Mouse (Mus musculus): Measurements from ENCODE around the gene Gclc.

The Gclc gene

GRCm38 (mm10) chr9:77753853-77754727 lies at the start of gene Gclc:
Gene Gclc, plus strand, starts transcription at chr9:77754535.
- Histone ChIP-seq H3K36me3 (ENCODE audit: control insufficient read depth, insufficient read depth, low read length, poor library complexity, severe bottlenecking) (no peaks in the 10 kb centered on the region), H3K27me3 (ENCODE audit: control insufficient read depth, insufficient read depth, low read length, poor library complexity, severe bottlenecking) (no peaks in the 10 kb centered on the region)
- peak; percentile 94 for DNase-seq (ENCODE audit: low read depth, low spot score)

DNA sequence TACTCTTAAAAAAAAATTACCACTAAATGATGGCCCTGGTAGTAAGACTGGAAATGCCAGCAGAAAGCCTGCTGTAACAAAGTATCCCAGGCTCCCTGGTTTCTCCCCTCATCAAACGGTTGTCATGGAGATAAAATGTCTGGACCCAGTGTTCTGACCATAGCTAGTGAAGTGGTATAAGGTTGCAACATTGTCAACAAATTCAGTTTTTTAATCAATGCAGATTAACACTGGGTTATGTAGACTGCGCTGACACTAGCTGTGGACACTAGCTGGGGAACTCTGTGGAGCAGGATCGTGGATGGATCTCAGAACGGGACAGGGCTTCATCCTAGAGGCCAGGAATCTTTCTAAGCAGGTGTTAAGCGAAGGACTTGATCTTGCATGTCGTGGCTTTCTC lies 47.8 kb upstream of the Gclc start:
- Histone ChIP-seq H3K36me3 (ENCODE audit: control insufficient read depth, insufficient read depth, low read length, poor library complexity, severe bottlenecking) (no peaks in the 10 kb centered on the region), H3K27me3 (ENCODE audit: control insufficient read depth, insufficient read depth, low read length, poor library complexity, severe bottlenecking) (no peaks in the 10 kb centered on the region)
- DNase-seq (ENCODE audit: low read depth, low spot score), result no peak

- peak; percentile 37 for DNase-seq (ENCODE audit: low read depth, low spot score)
- no peaks in the 10 kb centered on the region for H3K27me3 ChIP-seq (ENCODE audit: control insufficient read depth, insufficient read depth, low read length, poor library complexity, severe bottlenecking)
- no peaks in the 10 kb centered on the region for H3K36me3 ChIP-seq (ENCODE audit: control insufficient read depth, insufficient read depth, low read length, poor library complexity, severe bottlenecking)
Observed at GRCm38 (mm10) chr9:77707433-77708139, 46.7 kb upstream of the Gclc start.

GRCm38 (mm10) chr9:77708950-77709349 lies 45.4 kb upstream of the Gclc start:
- peak; percentile 53 for DNase-seq (ENCODE audit: low read depth, low spot score)
- no peaks in the 10 kb centered on the region for H3K36me3 ChIP-seq (ENCODE audit: control insufficient read depth, insufficient read depth, low read length, poor library complexity, severe bottlenecking)
- no peaks in the 10 kb centered on the region for H3K27me3 ChIP-seq (ENCODE audit: control insufficient read depth, insufficient read depth, low read length, poor library complexity, severe bottlenecking)

DNA sequence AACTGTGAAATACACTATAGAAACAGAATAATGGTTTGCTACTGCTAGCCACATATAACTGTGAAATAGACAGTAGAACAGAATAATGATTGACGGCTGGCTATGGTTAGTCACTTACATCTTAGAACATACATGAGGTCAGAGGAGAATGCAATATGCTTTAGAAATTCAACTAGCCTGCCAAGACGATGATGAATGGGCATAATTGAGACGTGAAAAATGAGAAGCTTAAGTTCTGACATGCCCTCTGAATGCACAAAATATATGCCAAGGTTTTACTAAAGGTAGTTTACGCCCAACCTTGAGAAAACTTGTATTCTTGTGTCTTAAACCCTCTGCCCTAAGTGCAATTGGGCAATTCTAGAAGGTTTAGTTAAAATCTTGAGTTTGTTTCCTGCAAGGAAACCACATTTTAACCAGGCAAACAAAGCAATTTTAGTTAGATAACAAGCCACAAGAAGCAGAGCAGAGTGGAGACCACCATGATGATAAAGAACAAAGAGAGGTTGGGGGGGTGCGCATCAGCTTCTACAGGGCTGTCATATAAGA lies 43.2 kb upstream of the Gclc start:
- DNase-seq (ENCODE audit: low read depth, low spot score), result no peak
- H3K36me3 ChIP-seq (ENCODE audit: control insufficient read depth, insufficient read depth, low read length, poor library complexity, severe bottlenecking), result no peaks in the 10 kb centered on the region
- H3K27me3 ChIP-seq (ENCODE audit: control insufficient read depth, insufficient read depth, low read length, poor library complexity, severe bottlenecking), result no peaks in the 10 kb centered on the region

- Histone ChIP-seq H3K27me3 (ENCODE audit: control insufficient read depth, insufficient read depth, low read length, poor library complexity, severe bottlenecking) (no peaks in the 10 kb centered on the region), H3K36me3 (ENCODE audit: control insufficient read depth, insufficient read depth, low read length, poor library complexity, severe bottlenecking) (no peaks in the 10 kb centered on the region)
- no peak for DNase-seq (ENCODE audit: low read depth, low spot score)
Observed at GRCm38 (mm10) chr9:77712816-77713215, 41.5 kb upstream of the Gclc start.

- Histone ChIP-seq H3K27me3 (ENCODE audit: control insufficient read depth, insufficient read depth, low read length, poor library complexity, severe bottlenecking) (no peaks in the 10 kb centered on the region), H3K36me3 (ENCODE audit: control insufficient read depth, insufficient read depth, low read length, poor library complexity, severe bottlenecking) (no peaks in the 10 kb centered on the region)
- no peak for DNase-seq (ENCODE audit: low read depth, low spot score)
Observed at GRCm38 (mm10) chr9:77713301-77713700, 41.0 kb upstream of the Gclc start.

GRCm38 (mm10) chr9:77715262-77715661 lies 39.1 kb upstream of the Gclc start:
- no peak for DNase-seq (ENCODE audit: low read depth, low spot score)
- no peaks in the 10 kb centered on the region for H3K27me3 ChIP-seq (ENCODE audit: control insufficient read depth, insufficient read depth, low read length, poor library complexity, severe bottlenecking)
- H3K36me3 ChIP-seq (ENCODE audit: control insufficient read depth, insufficient read depth, low read length, poor library complexity, severe bottlenecking), result no peaks in the 10 kb centered on the region

- no peak for DNase-seq (ENCODE audit: low read depth, low spot score)
Observed at GRCm38 (mm10) chr9:77716009-77716408, 38.3 kb upstream of the Gclc start.

GRCm38 (mm10) chr9:77717831-77718435 lies 36.4 kb upstream of the Gclc start:
- no peak for DNase-seq (ENCODE audit: low read depth, low spot score)
- Histone ChIP-seq H3K27me3 (ENCODE audit: control insufficient read depth, insufficient read depth, low read length, poor library complexity, severe bottlenecking) (no peaks in the 10 kb centered on the region), H3K36me3 (ENCODE audit: control insufficient read depth, insufficient read depth, low read length, poor library complexity, severe bottlenecking) (no peaks in the 10 kb centered on the region)

More at GRCm38 (mm10) chr9:77716009-77716408, 38.3 kb upstream of the Gclc start:
- no peaks in the 10 kb centered on the region for H3K36me3 ChIP-seq (ENCODE audit: control insufficient read depth, insufficient read depth, low read length, poor library complexity, severe bottlenecking)
- H3K27me3 ChIP-seq (ENCODE audit: control insufficient read depth, insufficient read depth, low read length, poor library complexity, severe bottlenecking), result no peaks in the 10 kb centered on the region

GRCm38 (mm10) chr9:77718816-77719411 lies 35.4 kb upstream of the Gclc start:
- no peaks in the 10 kb centered on the region for H3K36me3 ChIP-seq (ENCODE audit: control insufficient read depth, insufficient read depth, low read length, poor library complexity, severe bottlenecking)
- H3K27me3 ChIP-seq (ENCODE audit: control insufficient read depth, insufficient read depth, low read length, poor library complexity, severe bottlenecking), result no peaks in the 10 kb centered on the region
- DNase-seq (ENCODE audit: low read depth, low spot score), result no peak

DNA sequence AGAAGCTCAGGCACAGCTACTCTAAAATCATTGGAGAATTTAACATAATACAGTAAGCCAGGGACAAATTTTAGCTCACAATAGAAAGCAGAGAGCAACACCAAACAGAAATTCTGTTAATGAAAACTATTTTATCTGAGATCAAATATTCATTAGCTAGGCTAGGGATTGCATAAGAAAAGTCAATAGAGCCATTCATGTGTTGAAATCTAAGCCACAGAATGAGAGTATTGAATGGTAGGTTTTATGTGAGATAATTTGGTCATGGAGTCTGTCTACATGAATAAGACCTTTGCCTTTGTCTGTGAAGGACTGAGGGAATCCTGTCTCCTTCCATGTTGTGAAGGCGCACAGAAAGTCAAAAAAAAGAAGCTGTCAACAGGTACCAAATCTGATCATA lies 34.7 kb upstream of the Gclc start:
- Histone ChIP-seq H3K27me3 (ENCODE audit: control insufficient read depth, insufficient read depth, low read length, poor library complexity, severe bottlenecking) (no peaks in the 10 kb centered on the region), H3K36me3 (ENCODE audit: control insufficient read depth, insufficient read depth, low read length, poor library complexity, severe bottlenecking) (no peaks in the 10 kb centered on the region)
- DNase-seq (ENCODE audit: low read depth, low spot score), result no peak

DNA sequence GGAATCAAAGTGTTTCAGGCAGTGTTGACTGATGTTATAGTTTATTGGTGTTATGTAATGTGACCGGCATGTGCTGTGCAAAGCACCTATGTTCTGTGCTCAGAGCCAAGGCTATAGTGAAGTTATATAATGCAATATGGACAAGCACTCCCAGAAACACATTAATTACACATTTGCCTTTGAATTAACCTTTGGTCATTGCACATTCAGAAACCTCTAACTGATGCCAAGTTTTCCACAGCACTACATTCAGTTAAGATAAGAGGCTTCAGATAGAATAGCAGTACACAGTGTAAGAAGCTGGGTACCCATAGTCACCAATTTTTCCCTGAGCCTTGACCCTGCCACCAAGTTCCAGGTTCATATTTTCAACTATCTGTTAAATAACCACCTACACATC lies 32.0 kb upstream of the Gclc start:
- H3K27me3 ChIP-seq (ENCODE audit: control insufficient read depth, insufficient read depth, low read length, poor library complexity, severe bottlenecking), result no peaks in the 10 kb centered on the region
- DNase-seq (ENCODE audit: low read depth, low spot score), result no peak
- H3K36me3 ChIP-seq (ENCODE audit: control insufficient read depth, insufficient read depth, low read length, poor library complexity, severe bottlenecking), result no peaks in the 10 kb centered on the region

- no peak for DNase-seq (ENCODE audit: low read depth, low spot score)
- H3K36me3 ChIP-seq (ENCODE audit: control insufficient read depth, insufficient read depth, low read length, poor library complexity, severe bottlenecking), result no peaks in the 10 kb centered on the region
- H3K27me3 ChIP-seq (ENCODE audit: control insufficient read depth, insufficient read depth, low read length, poor library complexity, severe bottlenecking), result no peaks in the 10 kb centered on the region
Observed at GRCm38 (mm10) chr9:77724216-77724615, 30.1 kb upstream of the Gclc start.

All from splenic B cell, adult 2 months (primary cell).